Mouse (Mus musculus): ENCODE data around the gene Gc. TPM values are rescaled to one million over a fixed set of nuclear protein-coding genes. Genes with fewer than 3 reads are reported as not detected.

The Gc gene
- polyA plus RNA-seq (2014; fragmentation: Illumina TruSeq; extraction: RNeasy Lipid Tissue Mini Kit (QIAGEN cat#74804); ENCODE audit: low read depth, low replicate concordance): not detected

DNA sequence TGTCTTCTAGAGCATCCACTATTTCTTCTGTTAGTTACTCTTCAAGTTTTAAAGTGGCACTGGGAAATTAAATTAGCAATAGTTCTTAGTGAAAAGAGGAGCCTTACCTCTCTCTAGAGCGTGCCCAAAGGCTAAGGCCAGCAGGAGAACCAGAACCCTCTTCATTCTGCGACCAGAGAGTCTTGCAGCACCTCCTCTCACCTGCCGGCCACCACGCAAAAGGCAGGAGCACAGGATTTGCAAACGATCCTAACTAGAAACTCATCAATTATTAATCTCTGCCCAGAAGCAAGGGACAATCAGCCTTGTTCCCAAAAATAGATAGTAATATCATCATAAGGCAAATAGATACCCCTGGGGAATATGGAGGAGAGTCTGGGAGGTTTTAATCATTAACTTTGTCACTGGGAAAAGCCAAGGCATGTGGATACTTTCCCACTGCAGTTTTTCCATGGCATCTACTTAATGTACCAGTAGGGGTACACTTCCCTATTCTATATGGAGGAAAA lies at the start of gene Gc:
TSS of gene Gc (minus strand) at position 345 of the 509 bp plus-strand sequence.

Other genes starting within 250 kb of the Gc start
- not detected for gene Npffr2, start 69.5 kb upstream of the Gc start, polyA plus RNA-seq (2014; fragmentation: Illumina TruSeq; extraction: RNeasy Lipid Tissue Mini Kit (QIAGEN cat#74804); ENCODE audit: low read depth, low replicate concordance)